Mouse (Mus musculus) forebrain, postnatal 0 days (tissue): ENCODE measurements around the gene Ext2. TPM values are rescaled to one million over a fixed set of nuclear protein-coding genes. Genes with fewer than 3 reads are reported as not detected.

Experiments used
- ATAC-seq: fragments of 200-750 bp; cut with Nextera tagmentation; 2 replicates; pipeline ENCODE4 v1.8.0; 2017; ENCODE audit warnings: mild to moderate bottlenecking, moderate library complexity
- DNase-seq: peaks from one replicate; pipeline ENCODE4 v3.0.0-alpha.2; 2015
- H3K27ac ChIP-seq: fragments of 300-500 bp; sonication (generic); 2 replicates; pipeline ENCODE4 v1.5.1; 2014; ENCODE audit warnings: low read depth, mild to moderate bottlenecking, antibody characterized with exemption, low read length, moderate library complexity, mixed read lengths
- H3K27me3 ChIP-seq: fragments of 300-500 bp; sonication (generic); 2 replicates; pipeline ENCODE4 v1.6.1; 2014; ENCODE audit warnings: mild to moderate bottlenecking, low read length, mixed read lengths; ENCODE audit not compliant: insufficient read depth
- H3K36me3 ChIP-seq: fragments of 300-500 bp; sonication (generic); 2 replicates; pipeline ENCODE4 v1.6.1; 2014; ENCODE audit warnings: mild to moderate bottlenecking, moderate library complexity; ENCODE audit not compliant: insufficient read depth
- H3K4me1 ChIP-seq: fragments of 300-500 bp; sonication (generic); 2 replicates; pipeline ENCODE4 v1.6.1; 2014; ENCODE audit warnings: antibody characterized with exemption; ENCODE audit not compliant: insufficient read depth
- H3K4me2 ChIP-seq: fragments of 300-500 bp; sonication (generic); 2 replicates; pipeline ENCODE4 v1.6.1; 2014; ENCODE audit warnings: low read depth, mild to moderate bottlenecking, moderate library complexity
- H3K4me3 ChIP-seq: fragments of 300-500 bp; sonication (generic); 2 replicates; pipeline ENCODE4 v1.5.1; 2014; ENCODE audit warnings: low read depth, low read length, mixed read lengths
- H3K9ac ChIP-seq: fragments of 300-500 bp; sonication (generic); 2 replicates; pipeline ENCODE4 v1.6.1; 2014; ENCODE audit warnings: mild to moderate bottlenecking
- H3K9me3 ChIP-seq: fragments of 300-500 bp; sonication (generic); 2 replicates; pipeline ENCODE4 v1.6.1; 2016; ENCODE audit warnings: low read length
- CTCF ChIP-seq: sonication (generic); IDR thresholded peaks from 2 replicates; pipeline ENCODE4 v1.5.1; 2016; ENCODE audit warnings: antibody characterized with exemption, control low read depth, low read depth
- WGBS: fragments of 180-500 bp; shearing (Covaris S2); extraction: QIAGEN DNeasy Blood & Tissue Kit; methylation state at CpG from one replicate; pipeline ENCODE4 v1.1.7; 2014; 5-methylcytosine and 5-hydroxymethylcytosine counted together
- polyA plus RNA-seq: library from polyadenylated mRNA; unstranded; fragments of >200 nt; fragmentation: Nextera tagmentation; extraction: Ambion mirVana; gene quantifications from 2 replicates; pipeline ENCODE4 v1.2.1, GENCODE M21; 2015
- total RNA-seq: library from RNA; depleted of rRNA; stranded (reverse); fragments of >200 nt; gene quantifications from 2 replicates; pipeline ENCODE4 v1.2.3, GENCODE M21; 2014; rRNA removed

The Ext2 gene
- total and polyA plus RNA-seq, 2 experiments from 2014 or later: 37.7 to 68.6 TPM

GRCm38 (mm10) chr2:93634609-93635008 is 187.8 kb downstream of the Ext2 start:
- DNase-seq: no peak
- WGBS: 93% methylated on average over 4 of the region's 4 CpGs
- Histone ChIP-seq H3K4me1 (no peaks in the 10 kb centered on the region), H3K36me3 (no peaks in the 10 kb centered on the region), H3K9me3 (no peaks in the 10 kb centered on the region), H3K9ac (no peak overlapping the region), H3K27me3 (peaks cover 21% of the 10 kb centered on the region), H3K4me3 (no peak overlapping the region), H3K27ac (no peak overlapping the region), H3K4me2 (no peak overlapping the region)
- TF ChIP-seq CTCF: no peak
- no peak for ATAC-seq

- WGBS: 80% methylated on average over 13 of the region's 13 CpGs
- Histone ChIP-seq H3K4me2 (no peak overlapping the region), H3K4me1 (no peaks in the 10 kb centered on the region), H3K27me3 (no peaks in the 10 kb centered on the region), H3K9ac (no peak overlapping the region), H3K36me3 (no peaks in the 10 kb centered on the region), H3K4me3 (no peak overlapping the region), H3K9me3 (no peaks in the 10 kb centered on the region), H3K27ac (no peak overlapping the region)
- no peak for DNase-seq
- ATAC-seq: no peak
- no peak for TF ChIP-seq CTCF
Measured at GRCm38 (mm10) chr2:93624665-93625408, 197.5 kb downstream of the Ext2 start.

- Histone ChIP-seq H3K27me3 (peaks cover 4% of the 10 kb centered on the region), H3K27ac (no peak overlapping the region), H3K4me1 (no peaks in the 10 kb centered on the region), H3K9me3 (no peaks in the 10 kb centered on the region), H3K9ac (no peak overlapping the region), H3K4me3 (no peak overlapping the region), H3K4me2 (no peak overlapping the region), H3K36me3 (no peaks in the 10 kb centered on the region)
- no peak for TF ChIP-seq CTCF
- DNase-seq: no peak
- WGBS: 38% methylated on average over 5 of the region's 5 CpGs
- no peak for ATAC-seq
Measured at GRCm38 (mm10) chr2:93619208-93619849, 203.0 kb downstream of the Ext2 start.

- no peak overlapping the region for H3K9ac ChIP-seq
- H3K4me1 ChIP-seq: no peaks in the 10 kb centered on the region
- no peaks in the 10 kb centered on the region for H3K9me3 ChIP-seq
- TF ChIP-seq CTCF: no peak
- H3K27ac ChIP-seq: no peak overlapping the region
- ATAC-seq: no peak
- WGBS: 28% methylated on average over 19 of the region's 19 CpGs
- no peaks in the 10 kb centered on the region for H3K36me3 ChIP-seq
- no peak overlapping the region for H3K4me3 ChIP-seq
- H3K4me2 ChIP-seq: no peak overlapping the region
- peaks cover 4% of the 10 kb centered on the region for H3K27me3 ChIP-seq
- DNase-seq: no peak
Measured at GRCm38 (mm10) chr2:93618447-93619199, 203.7 kb downstream of the Ext2 start.

- DNase-seq: no peak
- peaks cover 4% of the 10 kb centered on the region for H3K27me3 ChIP-seq
- no peak overlapping the region for H3K4me3 ChIP-seq
- no peaks in the 10 kb centered on the region for H3K9me3 ChIP-seq
- no peaks in the 10 kb centered on the region for H3K36me3 ChIP-seq
- H3K9ac ChIP-seq: no peak overlapping the region
- no peaks in the 10 kb centered on the region for H3K4me1 ChIP-seq
- no peak overlapping the region for H3K27ac ChIP-seq
- no peak for ATAC-seq
- WGBS: 77% methylated on average over 27 of the region's 27 CpGs
- TF ChIP-seq CTCF: no peak
- no peak overlapping the region for H3K4me2 ChIP-seq
Measured at GRCm38 (mm10) chr2:93615845-93616689, 206.3 kb downstream of the Ext2 start.

GRCm38 (mm10) chr2:93613020-93613419 is 209.3 kb downstream of the Ext2 start:
- no peak overlapping the region for H3K27ac ChIP-seq
- H3K4me3 ChIP-seq: no peak overlapping the region
- WGBS: 91% methylated on average over 7 of the region's 7 CpGs
- TF ChIP-seq CTCF: no peak
- no peak overlapping the region for H3K4me2 ChIP-seq
- ATAC-seq: no peak
- no peak for DNase-seq
- no peaks in the 10 kb centered on the region for H3K36me3 ChIP-seq
- no peaks in the 10 kb centered on the region for H3K9me3 ChIP-seq
- H3K4me1 ChIP-seq: no peaks in the 10 kb centered on the region
- H3K9ac ChIP-seq: no peak overlapping the region
- H3K27me3 ChIP-seq: no peaks in the 10 kb centered on the region; the same call in 1 of the 2 replicates

Other genes with a start within 250 kb of the Ext2 start
- 2.6 and 4.2 TPM in 2 replicates for gene Alx4, start 180.2 kb downstream of the Ext2 start, total RNA-seq
- gene Alx4, start 180.2 kb downstream of the Ext2 start, polyA plus RNA-seq: 0.58 and 0.72 TPM in 2 replicates
- gene Accs, start 27.4 kb upstream of the Ext2 start, total RNA-seq: 14.2 and 15.2 TPM in 2 replicates
- gene Accs, start 27.4 kb upstream of the Ext2 start, polyA plus RNA-seq: 3.8 and 5.1 TPM in 2 replicates
- 0.08 and 1.2 TPM in 2 replicates for gene Accsl, start 46.6 kb upstream of the Ext2 start, total RNA-seq
- 0.22 and 0.38 TPM in 2 replicates for gene Accsl, start 46.6 kb upstream of the Ext2 start, polyA plus RNA-seq
- 47.5 and 72.6 TPM in 2 replicates for gene Gm13889, start 134.6 kb upstream of the Ext2 start, total RNA-seq
- 29.3 and 34.2 TPM in 2 replicates for gene Gm13889, start 134.6 kb upstream of the Ext2 start, polyA plus RNA-seq
- not detected in 2 replicates for gene Gm27027, start 173.8 kb upstream of the Ext2 start, total RNA-seq
- not detected in 2 replicates for gene Gm27027, start 173.8 kb upstream of the Ext2 start, polyA plus RNA-seq
- 36.2 and 53.1 TPM in 2 replicates for gene Alkbh3, start 188.2 kb upstream of the Ext2 start, total RNA-seq
- 46.9 and 47.3 TPM in 2 replicates for gene Alkbh3, start 188.2 kb upstream of the Ext2 start, polyA plus RNA-seq